Mouse (Mus musculus): ENCODE results near the gene Olfr464.

The Olfr464 gene

DNA sequence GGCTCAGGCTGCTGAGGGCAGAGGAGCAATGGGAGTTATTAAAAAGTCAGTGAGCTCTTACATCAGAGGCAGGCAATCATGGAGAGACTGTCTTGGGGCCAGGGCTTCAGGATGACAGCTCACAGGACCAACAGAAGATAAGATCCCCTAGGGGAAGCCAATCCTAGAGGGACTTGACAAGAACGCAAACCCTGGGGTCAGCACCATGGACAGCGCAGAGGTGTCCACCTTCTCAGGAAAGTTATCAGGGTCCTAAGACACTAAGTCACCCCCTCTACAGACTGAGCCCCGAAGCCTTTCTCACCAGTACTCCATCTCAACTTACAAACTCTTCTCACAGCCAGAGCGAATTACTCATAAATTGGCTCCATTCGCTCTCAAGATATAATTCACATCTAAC is at the start of gene Olfr464:
TSS of gene Olfr464 (minus strand) at position 2 of the 400 bp plus-strand sequence.
- DNase-seq (ENCODE audit: low read depth) = peak; percentile 52

- DNase-seq (ENCODE audit: low read depth) = peak; percentile 84
Measured at GRCm38 (mm10) chr11:87968356-87969122, 47.8 kb upstream of the Olfr464 start.

GRCm38 (mm10) chr11:87967692-87968289 is 47.0 kb upstream of the Olfr464 start:
- peak; percentile 97 for DNase-seq (ENCODE audit: low read depth)

DNA sequence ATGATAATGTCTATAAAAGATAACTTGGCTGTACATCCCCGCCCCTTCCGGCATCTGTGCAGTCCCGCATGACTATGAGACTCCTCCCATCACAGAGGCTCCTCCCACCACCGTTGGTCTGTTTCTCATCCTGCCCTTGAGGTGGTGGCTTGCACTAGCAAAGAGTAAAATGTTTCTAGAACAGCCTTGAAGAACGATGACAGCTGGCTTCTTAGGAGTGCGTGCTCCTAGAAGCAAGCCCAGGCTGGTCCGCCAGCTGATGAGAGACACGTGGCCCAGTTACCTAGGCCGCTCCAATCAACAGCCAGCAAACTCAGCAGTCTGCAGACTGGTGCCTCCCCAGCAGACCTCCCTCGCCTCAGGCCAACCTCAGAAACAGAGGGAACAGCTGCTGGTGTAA is 45.4 kb upstream of the Olfr464 start:
- peak; percentile 85 for DNase-seq (ENCODE audit: low read depth)

DNA sequence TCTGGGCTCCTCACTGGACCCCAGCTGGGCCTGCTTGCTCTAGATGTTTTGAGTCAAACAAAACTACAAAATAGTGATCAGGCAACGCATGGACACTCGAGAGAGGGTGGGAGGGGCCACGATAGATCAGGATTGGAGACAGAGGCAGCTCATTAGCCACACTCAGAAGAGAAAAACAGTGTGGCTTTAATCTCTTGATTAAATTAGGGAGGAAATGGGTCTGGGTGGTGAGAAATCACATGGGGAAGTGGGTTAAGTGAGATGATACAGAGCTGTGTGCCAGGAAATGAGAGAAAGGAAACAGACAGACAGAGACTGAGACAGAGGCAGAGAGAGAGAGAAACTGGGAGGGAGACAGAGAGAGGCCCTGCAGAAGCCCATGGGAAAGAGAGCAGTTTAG is 44.5 kb upstream of the Olfr464 start:
- DNase-seq (ENCODE audit: low read depth) = peak; percentile 72

DNA sequence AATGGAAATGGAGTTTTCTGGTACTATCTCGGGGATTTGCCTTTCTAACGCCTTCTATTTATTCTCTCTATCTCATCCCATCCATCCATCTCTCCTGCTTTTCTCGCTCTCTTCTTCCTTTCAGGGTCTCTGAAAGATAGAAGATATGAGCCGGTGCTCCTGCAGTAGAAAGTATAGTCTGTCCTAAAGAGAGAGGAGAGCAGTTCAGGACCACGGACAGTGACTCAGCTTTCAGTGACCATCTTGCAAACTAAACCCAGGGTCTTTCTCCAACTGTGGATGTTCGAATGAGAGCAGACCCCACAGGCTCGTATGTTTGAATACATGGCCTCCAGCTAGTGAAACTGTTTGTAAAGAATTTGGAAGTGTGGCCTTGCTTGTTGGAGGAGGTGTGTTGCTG is 36.3 kb upstream of the Olfr464 start:
- DNase-seq (ENCODE audit: low read depth) = peak; percentile 57

GRCm38 (mm10) chr11:87955144-87955543 is 34.4 kb upstream of the Olfr464 start:
- DNase-seq (ENCODE audit: low read depth) = peak; percentile 75

DNA sequence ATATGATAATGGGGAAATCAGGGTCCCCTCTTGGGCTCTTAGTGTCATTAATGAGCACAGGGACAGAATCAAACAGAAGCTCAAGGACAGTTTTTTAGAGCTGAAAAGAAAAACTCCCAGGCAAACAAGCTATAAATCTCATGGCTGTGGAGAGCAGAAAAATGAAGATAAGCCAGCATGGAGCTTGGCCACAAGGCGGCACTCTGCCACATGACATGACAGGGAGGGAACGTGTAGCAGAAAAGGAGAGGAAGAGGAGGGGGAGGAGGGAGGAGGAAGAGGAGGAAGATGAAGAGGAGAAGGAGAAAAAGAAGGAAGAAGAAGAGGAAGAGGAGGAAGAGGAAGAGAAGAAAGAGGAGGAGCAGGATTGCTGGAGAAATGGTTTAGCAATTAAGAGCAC is 29.2 kb upstream of the Olfr464 start:
- peak; percentile 34 for DNase-seq (ENCODE audit: low read depth)

DNA sequence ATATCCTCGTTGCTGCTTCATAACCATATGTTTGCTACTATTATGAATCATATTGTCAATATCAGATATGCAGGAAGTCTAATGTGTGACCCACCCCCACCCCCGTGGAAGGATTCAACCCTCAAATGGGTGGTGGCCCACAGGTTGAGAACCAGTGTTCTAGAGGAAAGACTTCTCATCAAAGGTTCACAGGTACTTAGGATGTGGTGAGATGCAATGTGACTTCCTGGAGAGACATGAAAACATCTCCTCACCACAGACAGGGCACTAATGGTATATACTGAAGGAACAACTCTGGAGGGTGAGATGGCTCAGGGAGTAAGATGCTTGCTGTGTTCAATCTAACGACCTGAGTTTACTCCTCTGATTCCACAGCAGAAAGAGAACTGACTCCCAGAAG is 14.7 kb upstream of the Olfr464 start:
- DNase-seq (ENCODE audit: low read depth) = peak; percentile 71

GRCm38 (mm10) chr11:87933731-87934130 is 13.0 kb upstream of the Olfr464 start:
- no peak for DNase-seq (ENCODE audit: low read depth)

DNA sequence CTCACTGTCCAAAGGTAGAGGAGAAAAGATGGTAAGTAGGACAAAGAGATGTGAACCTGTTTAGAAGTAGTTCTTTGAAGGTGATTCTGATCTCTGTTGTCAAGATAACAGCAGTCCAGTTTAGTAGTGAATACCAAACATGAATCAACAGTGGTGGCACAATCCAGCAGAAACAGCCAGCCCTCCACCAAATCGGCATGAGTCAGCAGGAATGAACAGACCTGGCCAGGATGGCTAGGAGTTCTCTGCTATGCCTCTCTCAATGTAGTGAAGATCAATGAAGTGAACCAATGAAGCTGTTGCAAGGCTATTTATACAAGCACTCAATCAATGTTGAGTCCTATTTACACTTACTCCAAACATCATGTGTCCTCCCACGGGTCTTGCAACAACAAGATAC is 9.6 kb upstream of the Olfr464 start:
- DNase-seq (ENCODE audit: low read depth) = no peak

- no peak for DNase-seq (ENCODE audit: low read depth)
Measured at GRCm38 (mm10) chr11:87920301-87920700, 466 bp downstream of the Olfr464 start.

GRCm38 (mm10) chr11:87916005-87916404 is 4.8 kb downstream of the Olfr464 start:
- DNase-seq (ENCODE audit: low read depth) = no peak

GRCm38 (mm10) chr11:87904331-87904730 is 16.4 kb downstream of the Olfr464 start:
- no peak for DNase-seq (ENCODE audit: low read depth)

DNA sequence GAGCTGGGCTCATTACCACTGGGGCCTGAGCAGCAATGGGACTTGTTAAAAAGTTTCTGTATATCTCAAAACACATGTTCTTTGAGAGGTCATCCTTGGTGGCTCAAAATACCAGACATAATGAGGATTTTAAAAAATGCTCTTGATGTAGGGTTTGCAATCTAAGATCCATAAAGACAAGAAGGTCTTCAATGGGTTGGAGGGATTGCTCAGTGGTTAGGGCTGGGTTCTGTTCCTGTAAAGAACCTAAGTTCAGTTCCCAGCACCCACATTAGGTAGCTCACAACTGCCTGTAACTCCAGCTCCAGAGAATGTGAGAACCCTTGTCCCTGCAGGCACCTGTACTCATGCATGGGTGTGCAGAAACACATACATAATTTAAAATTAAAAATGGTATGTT is 23.5 kb downstream of the Olfr464 start, which contains the start of gene Olfr463:
TSS of gene Olfr463 (minus strand) at position 101 of the 400 bp plus-strand sequence.
- no peak for DNase-seq (ENCODE audit: low read depth)

DNA sequence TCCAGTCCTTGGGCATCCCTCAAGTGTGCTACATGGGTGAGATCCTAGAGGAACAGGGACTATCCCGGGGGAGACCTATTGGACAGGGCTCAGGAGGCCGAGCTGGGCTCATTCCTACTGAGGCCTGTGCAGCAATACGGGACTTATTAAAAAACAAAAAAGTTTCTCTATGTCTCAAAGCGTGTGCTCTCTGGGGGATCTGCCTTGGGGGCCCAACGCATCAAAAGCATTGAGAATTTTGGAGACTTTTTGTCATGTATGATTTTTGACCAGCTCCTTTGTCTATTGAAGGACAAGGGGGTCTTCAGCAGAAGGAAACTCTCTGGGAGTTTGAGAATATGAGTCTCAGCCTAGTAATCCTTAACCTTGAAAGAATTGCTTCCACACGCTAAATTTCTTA is 28.6 kb downstream of the Olfr464 start, which contains the start of gene Olfr462:
TSS of gene Olfr462 (minus strand) at position 101 of the 400 bp plus-strand sequence.
- no peak for DNase-seq (ENCODE audit: low read depth)

- no peak for DNase-seq (ENCODE audit: low read depth)
Measured at GRCm38 (mm10) chr11:87884856-87885255, 35.9 kb downstream of the Olfr464 start.

- DNase-seq (ENCODE audit: low read depth) = peak; percentile 64
Measured at GRCm38 (mm10) chr11:87883493-87883892, 37.3 kb downstream of the Olfr464 start.

DNA sequence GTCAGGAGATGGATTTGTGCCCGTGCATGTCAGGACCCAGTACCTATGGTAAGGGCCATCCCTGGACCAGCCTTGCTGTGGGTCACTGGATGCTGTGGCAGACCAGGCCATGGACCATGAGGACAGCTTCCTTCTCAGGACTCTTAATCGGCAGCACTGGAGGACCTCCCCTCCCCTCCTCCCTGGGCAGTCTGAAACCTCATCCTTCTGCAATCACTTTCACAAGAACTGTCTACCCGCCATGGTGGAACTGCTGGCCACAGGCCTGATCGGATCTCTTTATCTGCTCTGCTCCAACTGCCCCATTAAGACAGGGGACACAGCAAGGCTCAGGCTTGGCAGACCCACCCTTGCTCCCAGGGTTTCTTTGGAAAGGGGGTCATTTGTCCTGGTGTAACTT is 39.1 kb downstream of the Olfr464 start:
- no peak for DNase-seq (ENCODE audit: low read depth)

DNA sequence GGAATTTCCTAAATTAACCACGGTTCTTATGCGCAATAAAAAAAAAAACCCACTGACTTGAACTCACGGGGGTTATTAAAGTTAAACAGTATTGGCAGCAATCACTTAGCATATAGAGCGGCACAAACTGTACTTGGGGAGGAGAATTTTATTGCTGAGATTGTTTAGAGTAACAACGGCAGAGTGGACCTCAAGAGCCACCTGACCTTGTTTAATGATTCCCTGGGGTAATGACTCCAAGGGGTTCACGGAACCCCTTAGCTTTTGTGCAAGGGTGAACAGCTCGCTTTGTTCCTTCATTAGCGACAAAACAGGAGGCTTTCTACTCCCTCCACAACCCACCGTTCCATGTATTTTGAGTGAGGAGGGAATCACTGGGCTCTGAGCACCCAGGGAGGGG is 40.9 kb downstream of the Olfr464 start:
- DNase-seq (ENCODE audit: low read depth) = no peak

DNA sequence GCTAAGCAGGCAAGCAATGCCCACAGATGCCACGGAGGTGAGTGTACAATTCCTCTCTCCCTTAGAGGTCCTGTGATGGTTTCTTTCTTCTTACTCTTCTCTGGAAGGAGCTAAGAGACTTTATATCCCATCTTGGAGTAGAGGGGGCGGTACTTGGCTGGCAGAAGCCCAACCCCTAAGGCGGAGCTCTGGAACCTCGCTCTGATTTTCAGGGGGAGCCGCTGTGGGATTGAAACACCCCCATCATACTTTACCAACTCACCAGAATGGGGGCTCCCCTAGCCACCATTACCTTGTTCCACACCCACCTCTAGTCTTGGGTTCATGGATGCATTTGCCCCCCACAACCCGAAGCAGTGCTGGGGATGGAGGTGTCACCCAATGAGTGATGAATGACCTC is 45.3 kb downstream of the Olfr464 start, which contains the start of gene Epx:
TSS of gene Epx (minus strand) at position 101 of the 400 bp plus-strand sequence.
- DNase-seq (ENCODE audit: low read depth) = no peak

- DNase-seq (ENCODE audit: low read depth) = no peak
Measured at GRCm38 (mm10) chr11:87871766-87872165, 49.0 kb downstream of the Olfr464 start.

DNA sequence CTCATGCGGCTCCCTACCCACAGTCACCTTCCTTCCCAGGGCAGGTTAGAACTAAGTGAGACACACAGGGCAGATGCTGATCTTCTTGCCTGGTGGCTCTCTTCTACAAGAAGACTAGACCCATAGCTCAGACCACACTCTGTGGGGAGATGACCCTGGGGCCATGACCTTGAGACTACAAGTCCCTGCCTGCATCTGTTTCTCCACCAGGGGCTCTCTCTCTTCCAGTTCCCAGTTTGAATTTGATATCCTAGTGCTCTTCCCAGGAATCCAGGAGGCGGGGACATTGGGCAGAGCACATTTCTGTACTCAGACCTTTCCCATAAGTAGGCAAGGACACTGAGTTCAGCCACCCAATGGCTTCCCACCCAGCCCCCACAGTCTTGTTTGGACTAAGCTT is 50.7 kb downstream of the Olfr464 start:
- DNase-seq (ENCODE audit: low read depth) = no peak

Data from induced T-regulatory cell, adult 2 months (primary cell).